Mouse (Mus musculus) heart, postnatal 0 days (tissue): Measurements from ENCODE around the gene Washc2. TPM values are rescaled to one million over a fixed set of nuclear protein-coding genes. Genes with fewer than 3 reads are reported as not detected.

Experiments
- ATAC-seq: fragments of 200-750 bp; cut with Nextera tagmentation; 2 replicates; pipeline ENCODE4 v1.8.0; 2017; ENCODE audit warnings: low read depth, moderate number of reproducible peaks, moderate library complexity; ENCODE audit not compliant: insufficient read depth
- DNase-seq: peaks from one replicate; pipeline ENCODE4 v3.0.0-alpha.2; 2016; ENCODE audit warnings: low spot score
- H3K27ac ChIP-seq: fragments of 300-500 bp; sonication (generic); 2 replicates; pipeline ENCODE4 v1.5.1; 2014; ENCODE audit warnings: low read depth, mild to moderate bottlenecking
- H3K27me3 ChIP-seq: fragments of 300-500 bp; sonication (generic); 2 replicates; pipeline ENCODE4 v1.6.1; 2014; ENCODE audit warnings: low read length, mixed read lengths; ENCODE audit not compliant: control insufficient read depth, insufficient read depth
- H3K36me3 ChIP-seq: fragments of 300-500 bp; sonication (generic); replicated peaks from 2 replicates; pipeline ENCODE4 v1.6.1; 2014; ENCODE audit warnings: low read length, mixed read lengths; ENCODE audit not compliant: control insufficient read depth, insufficient read depth
- H3K4me1 ChIP-seq: fragments of 300-500 bp; sonication (generic); 2 replicates; pipeline ENCODE4 v1.6.1; 2014; ENCODE audit warnings: antibody characterized with exemption; ENCODE audit not compliant: control insufficient read depth, insufficient read depth
- H3K4me2 ChIP-seq: fragments of 300-500 bp; sonication (generic); 2 replicates; pipeline ENCODE4 v1.6.1; 2014; ENCODE audit warnings: low read depth, mild to moderate bottlenecking, low read length, moderate library complexity
- H3K4me3 ChIP-seq: fragments of 300-500 bp; sonication (generic); 2 replicates; pipeline ENCODE4 v1.5.1; 2014; ENCODE audit warnings: low read depth, low read length
- H3K9ac ChIP-seq: fragments of 300-500 bp; sonication (generic); replicated peaks from 2 replicates; pipeline ENCODE4 v1.6.1; 2014; ENCODE audit warnings: low read depth, low read length, mixed read lengths
- H3K9me3 ChIP-seq: fragments of 300-500 bp; sonication (generic); replicated peaks from 2 replicates; pipeline ENCODE4 v1.6.1; 2016; ENCODE audit warnings: low read length; ENCODE audit not compliant: control insufficient read depth
- CTCF ChIP-seq: IDR thresholded peaks from 2 replicates; pipeline ENCODE4 v1.5.1; 2016; ENCODE audit warnings: antibody characterized with exemption, control low read depth, low read depth
- EP300 ChIP-seq: IDR thresholded peaks from 2 replicates; pipeline ENCODE4 v1.6.1; 2016; ENCODE audit warnings: antibody characterized with exemption, low read depth
- WGBS: fragments of 180-500 bp; shearing (Covaris S2); extraction: QIAGEN DNeasy Blood & Tissue Kit; methylation state at CpG from one replicate; pipeline ENCODE4 v1.1.7; 2014; 5-methylcytosine and 5-hydroxymethylcytosine counted together
- polyA plus RNA-seq: library from polyadenylated mRNA; unstranded; fragments of >200 nt; fragmentation: Nextera tagmentation; extraction: Ambion mirVana; gene quantifications from 2 replicates; pipeline ENCODE4 v1.2.1, GENCODE M21; 2015
- total RNA-seq: library from RNA; depleted of rRNA; stranded (reverse); fragments of >200 nt; gene quantifications from 2 replicates; pipeline ENCODE4 v1.2.3, GENCODE M21; 2014; ENCODE audit warnings: low replicate concordance

The Washc2 gene
- total and polyA plus RNA-seq, 2 experiments from 2014 or later: 30.3 to 57.1 TPM

- Histone ChIP-seq H3K9ac (no peak overlapping the region), H3K4me2 (no peak overlapping the region), H3K27me3 (no peaks in the 10 kb centered on the region), H3K27ac (no peak overlapping the region), H3K4me1 (no peaks in the 10 kb centered on the region), H3K36me3 (peaks cover 79% of the 10 kb centered on the region), H3K9me3 (no peaks in the 10 kb centered on the region), H3K4me3 (no peak overlapping the region)
- DNase-seq (no peak), ATAC-seq (no peak)
- WGBS: 52% methylated on average over 5 of the region's 5 CpGs
- TF ChIP-seq EP300 (no peak), CTCF (no peak)
These were observed 27.5 kb downstream of the Washc2 start for GRCm38 (mm10) chr6:116235336-116235735.

- Histone ChIP-seq H3K4me3 (no peak overlapping the region), H3K36me3 (peaks cover 77% of the 10 kb centered on the region), H3K9me3 (no peaks in the 10 kb centered on the region), H3K9ac (no peak overlapping the region), H3K4me1 (no peaks in the 10 kb centered on the region), H3K27ac (no peak overlapping the region), H3K4me2 (no peak overlapping the region), H3K27me3 (no peaks in the 10 kb centered on the region)
- WGBS: 88% methylated on average over 5 of the region's 5 CpGs
- ATAC-seq (no peak), DNase-seq (no peak)
- TF ChIP-seq EP300: no peak
- TF ChIP-seq CTCF: no peak
These were observed 30.2 kb downstream of the Washc2 start for GRCm38 (mm10) chr6:116238083-116238482.

- DNase-seq (no peak), ATAC-seq (no peak)
- Histone ChIP-seq H3K9ac (no peak overlapping the region), H3K36me3 (peaks cover 79% of the 10 kb centered on the region), H3K9me3 (no peaks in the 10 kb centered on the region), H3K4me3 (no peak overlapping the region), H3K4me1 (no peaks in the 10 kb centered on the region), H3K4me2 (no peak overlapping the region), H3K27ac (no peak overlapping the region), H3K27me3 (no peaks in the 10 kb centered on the region)
- WGBS: 65% methylated on average over 2 of the region's 2 CpGs
- no peak for TF ChIP-seq CTCF
- no peak for TF ChIP-seq EP300
These were observed 32.5 kb downstream of the Washc2 start for GRCm38 (mm10) chr6:116240371-116240770.

- Histone ChIP-seq H3K27me3 (no peaks in the 10 kb centered on the region), H3K36me3 (peaks cover 65% of the 10 kb centered on the region), H3K9me3 (no peaks in the 10 kb centered on the region), H3K4me3 (no peak overlapping the region), H3K9ac (no peak overlapping the region), H3K4me1 (no peaks in the 10 kb centered on the region), H3K27ac (no peak overlapping the region), H3K4me2 (no peak overlapping the region)
- TF ChIP-seq CTCF (no peak), EP300 (no peak)
- DNase-seq (no peak), ATAC-seq (no peak)
- 95% methylated on average over 4 of the region's 4 CpGs for WGBS
These were observed 51.8 kb downstream of the Washc2 start for GRCm38 (mm10) chr6:116259649-116260048.

- Histone ChIP-seq H3K36me3 (peaks cover 57% of the 10 kb centered on the region), H3K4me3 (no peak overlapping the region)
These were observed 52.6 kb downstream of the Washc2 start for GRCm38 (mm10) chr6:116260481-116260880.

GRCm38 (mm10) chr6:116262824-116263223, 55.0 kb downstream of the Washc2 start:
- TF ChIP-seq EP300 (no peak), CTCF (no peak)
- H3K36me3 ChIP-seq: peaks cover 37% of the 10 kb centered on the region
- H3K27me3 ChIP-seq: no peaks in the 10 kb centered on the region
- ATAC-seq (no peak), DNase-seq (no peak)
- WGBS: 91% methylated on average over 1 of the region's 1 CpGs
- no peaks in the 10 kb centered on the region for H3K9me3 ChIP-seq
- H3K27ac ChIP-seq: no peak overlapping the region
- no peak overlapping the region for H3K4me3 ChIP-seq
- H3K4me2 ChIP-seq: no peak overlapping the region
- peaks cover 5% of the 10 kb centered on the region; the same call in 1 of the 2 replicates for H3K4me1 ChIP-seq
- H3K9ac ChIP-seq: no peak overlapping the region

More at GRCm38 (mm10) chr6:116260481-116260880, 52.6 kb downstream of the Washc2 start:
- Histone ChIP-seq H3K4me2 (no peak overlapping the region), H3K9me3 (no peaks in the 10 kb centered on the region), H3K9ac (no peak overlapping the region), H3K4me1 (no peaks in the 10 kb centered on the region), H3K27me3 (no peaks in the 10 kb centered on the region), H3K27ac (no peak overlapping the region)
- DNase-seq (no peak), ATAC-seq (no peak)
- WGBS: 88% methylated on average over 5 of the region's 5 CpGs
- TF ChIP-seq CTCF (no peak), EP300 (no peak)
